Mouse (Mus musculus) stomach, postnatal 0 days (tissue): ENCODE measurements around the gene Lrrn3.

Source experiments
- CTCF ChIP-seq: IDR thresholded peaks from 2 replicates; pipeline ENCODE4 v1.5.1; 2016; ENCODE audit warnings: antibody characterized with exemption, low read depth, mild to moderate bottlenecking, moderate library complexity
- EP300 ChIP-seq: optimal IDR thresholded peaks from 2 replicates; pipeline ENCODE3; 2016; ENCODE audit warnings: antibody characterized with exemption

DNA sequence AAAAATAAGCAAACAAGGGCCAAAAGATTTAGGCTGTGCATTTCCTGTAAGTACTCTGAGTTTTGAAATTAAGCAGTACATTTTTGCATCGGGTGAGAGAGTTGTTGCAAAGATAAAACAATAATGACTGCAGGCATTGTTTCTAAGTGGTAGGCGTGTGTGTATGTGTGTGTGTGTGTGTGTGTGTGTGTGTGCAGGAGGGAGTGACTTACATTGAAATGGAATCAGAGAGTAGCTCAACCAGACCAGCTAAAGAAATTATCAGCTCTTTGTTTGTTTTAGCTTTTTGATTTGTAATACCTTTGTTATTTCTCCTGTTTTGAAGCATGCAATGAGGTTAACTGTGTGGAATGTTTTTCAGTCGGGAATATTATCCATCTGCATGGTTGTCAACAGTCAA is 84.3 kb downstream of the Lrrn3 start:
- no peak for TF ChIP-seq EP300
- no peak for TF ChIP-seq CTCF
